Mouse (Mus musculus) megakaryocyte, embryonic 14.5 days (primary cell): Measurements from ENCODE around the gene Neurod2.

Experiments
- FLI1 ChIP-seq: IDR thresholded peaks from 2 replicates; pipeline ENCODE4 v1.6.1; 2012; ENCODE audit warnings: low read length, inconsistent platforms, mixed read lengths
- GATA1 ChIP-seq: IDR thresholded peaks from 3 replicates; pipeline ENCODE4 v1.6.1; 2012; ENCODE audit warnings: mixed read lengths, low read length, inconsistent platforms, borderline replicate concordance

DNA sequence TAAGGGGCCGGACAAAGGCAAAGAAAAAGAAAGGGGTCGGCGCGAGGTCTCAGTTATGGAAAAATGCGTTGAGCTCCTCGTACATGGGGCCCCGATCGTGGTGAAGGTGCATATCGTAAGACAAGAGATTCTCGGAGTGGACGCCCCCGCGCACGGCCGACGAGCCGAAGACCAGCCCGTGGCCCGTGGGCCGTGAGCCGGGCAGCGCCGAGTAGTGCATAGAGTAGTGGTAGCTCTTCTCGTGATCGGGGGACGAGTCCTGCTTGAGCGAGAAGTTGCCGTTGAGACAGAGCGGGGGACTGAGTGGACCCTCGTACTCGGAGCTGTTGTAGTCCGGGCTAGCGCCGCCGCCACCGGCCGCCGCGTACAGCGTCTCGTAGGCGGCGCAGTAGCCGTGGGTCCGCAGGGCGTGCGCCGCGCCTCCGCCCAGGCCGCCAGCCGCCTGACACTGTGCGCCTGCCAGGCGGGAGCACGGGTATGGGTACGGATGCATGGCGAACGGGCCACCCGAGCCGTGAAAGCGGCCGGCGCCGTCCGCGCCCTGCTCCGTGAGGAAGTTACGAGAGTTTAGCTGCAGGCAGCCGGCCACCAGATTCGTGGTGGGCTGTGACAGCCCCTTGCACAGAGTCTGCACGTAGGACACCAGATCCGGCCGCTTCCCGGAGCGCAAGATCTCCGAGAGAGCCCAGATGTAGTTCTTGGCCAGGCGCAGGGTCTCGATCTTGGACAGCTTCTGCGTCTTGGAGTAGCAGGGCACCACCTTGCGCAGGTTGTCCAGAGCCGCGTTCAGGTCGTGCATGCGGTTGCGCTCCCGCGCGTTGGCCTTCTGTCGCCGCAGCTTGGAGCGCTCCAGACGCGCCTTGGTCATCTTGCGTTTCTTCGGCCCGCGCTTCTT, 2.1 kb downstream of the Neurod2 start:
- TF ChIP-seq GATA1 (no peak), FLI1 (no peak)
